Mouse (Mus musculus) hindbrain, embryonic 10.5 days (tissue): ENCODE measurements at regions not wholly inside any gene's neighbourhood (a gene's known extent, or its start where the extent isn't known, plus 50 kb on each side); places are given as distances from the start of the nearest gene placed in this dataset.

ENCODE experiments used
- DNase-seq: peaks from one replicate; pipeline ENCODE4 v3.0.0-alpha.2; 2017; ENCODE audit warnings: low spot score
- H3K27ac ChIP-seq: fragments of 300-500 bp; sonication (generic); 2 replicates; pipeline ENCODE4 v1.5.1; 2016; ENCODE audit warnings: mild to moderate bottlenecking, moderate library complexity
- H3K27me3 ChIP-seq: fragments of 300-500 bp; sonication (generic); 2 replicates; pipeline ENCODE4 v1.6.1; 2016; ENCODE audit warnings: mild to moderate bottlenecking; ENCODE audit not compliant: poor library complexity, insufficient read depth, severe bottlenecking
- H3K36me3 ChIP-seq: fragments of 300-500 bp; sonication (generic); 2 replicates; pipeline ENCODE4 v1.6.1; 2016; ENCODE audit warnings: mild to moderate bottlenecking, moderate library complexity
- H3K4me1 ChIP-seq: fragments of 300-500 bp; sonication (generic); replicated peaks from 2 replicates; pipeline ENCODE4 v1.6.1; 2016; ENCODE audit warnings: mild to moderate bottlenecking
- H3K4me3 ChIP-seq: fragments of 300-500 bp; sonication (generic); 2 replicates; pipeline ENCODE4 v1.5.1; 2016; ENCODE audit warnings: mild to moderate bottlenecking, moderate library complexity
- H3K9me3 ChIP-seq: fragments of 300-500 bp; sonication (generic); 2 replicates; pipeline ENCODE4 v1.6.1; 2016; ENCODE audit warnings: mild to moderate bottlenecking, moderate library complexity
- WGBS: fragments of 180-500 bp; shearing (Covaris S2); methylation state at CpG from one replicate; pipeline ENCODE4 v1.1.7; 2016; 5-methylcytosine and 5-hydroxymethylcytosine counted together

- Histone ChIP-seq H3K4me1 (no peaks in the 10 kb centered on the region), H3K27ac (no peak overlapping the region), H3K36me3 (no peaks in the 10 kb centered on the region), H3K27me3 (no peaks in the 10 kb centered on the region), H3K4me3 (no peak overlapping the region), H3K9me3 (peaks cover 5% of the 10 kb centered on the region; the same call in 1 of the 2 replicates)
- 93% methylated on average over 3 of the region's 3 CpGs for WGBS
- DNase-seq = no peak
Measured at GRCm38 (mm10) chr10:22993158-22993557, 173.2 kb upstream of the Tcf21 start.

DNA sequence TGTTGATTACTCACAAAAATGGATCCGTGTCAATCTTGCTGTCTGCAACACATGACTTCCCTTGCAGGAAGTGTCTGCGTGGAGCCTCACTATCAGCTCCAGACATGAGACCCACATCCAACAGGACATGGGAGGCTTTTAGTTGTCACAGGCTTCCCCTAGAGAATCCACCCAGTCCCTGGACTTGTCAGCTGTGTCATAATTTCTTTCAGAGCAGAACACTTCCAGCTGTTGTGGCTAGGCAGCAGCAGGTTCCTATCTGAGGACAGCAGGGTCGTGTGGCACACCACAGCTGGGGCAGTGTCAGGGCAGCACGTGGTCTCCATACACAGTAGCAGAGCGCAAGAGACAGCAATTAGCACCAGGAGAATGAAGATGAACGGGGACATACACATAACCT lies 161.8 kb upstream of the Tcf21 start:
- no peaks in the 10 kb centered on the region for H3K4me1 ChIP-seq
- H3K27ac ChIP-seq = no peak overlapping the region
- H3K9me3 ChIP-seq = no peaks in the 10 kb centered on the region
- 80% methylated on average over 6 of the region's 6 CpGs for WGBS
- H3K36me3 ChIP-seq = no peaks in the 10 kb centered on the region
- no peaks in the 10 kb centered on the region for H3K27me3 ChIP-seq
- H3K4me3 ChIP-seq = no peak overlapping the region
- no peak for DNase-seq

- H3K4me1 ChIP-seq = no peaks in the 10 kb centered on the region
- H3K4me3 ChIP-seq = no peak overlapping the region
- no peak for DNase-seq
- WGBS = 91% methylated on average over 7 of the region's 7 CpGs
- no peaks in the 10 kb centered on the region for H3K27me3 ChIP-seq
- H3K27ac ChIP-seq = no peak overlapping the region
- no peaks in the 10 kb centered on the region for H3K36me3 ChIP-seq
- H3K9me3 ChIP-seq = no peaks in the 10 kb centered on the region
Measured at GRCm38 (mm10) chr10:22978442-22978841, 158.5 kb upstream of the Tcf21 start.

- 89% methylated on average over 7 of the region's 7 CpGs for WGBS
- Histone ChIP-seq H3K27me3 (no peaks in the 10 kb centered on the region), H3K27ac (no peak overlapping the region), H3K36me3 (no peaks in the 10 kb centered on the region), H3K4me1 (no peaks in the 10 kb centered on the region), H3K9me3 (no peaks in the 10 kb centered on the region), H3K4me3 (no peak overlapping the region)
- no peak for DNase-seq
Measured at GRCm38 (mm10) chr10:22956956-22957355, 137.0 kb upstream of the Tcf21 start.

- H3K4me3 ChIP-seq = no peak overlapping the region
- H3K36me3 ChIP-seq = no peaks in the 10 kb centered on the region
- 88% methylated on average over 6 of the region's 6 CpGs for WGBS
- no peaks in the 10 kb centered on the region for H3K27me3 ChIP-seq
- H3K27ac ChIP-seq = no peak overlapping the region
- DNase-seq = no peak
- no peaks in the 10 kb centered on the region for H3K9me3 ChIP-seq
- no peaks in the 10 kb centered on the region for H3K4me1 ChIP-seq
Measured at GRCm38 (mm10) chr10:22953283-22953682, 133.3 kb upstream of the Tcf21 start.

- 95% methylated on average over 1 of the region's 1 CpGs for WGBS
- no peaks in the 10 kb centered on the region for H3K36me3 ChIP-seq
- H3K4me3 ChIP-seq = no peak overlapping the region
- no peak overlapping the region for H3K27ac ChIP-seq
- no peak for DNase-seq
- H3K4me1 ChIP-seq = no peaks in the 10 kb centered on the region
- H3K9me3 ChIP-seq = no peaks in the 10 kb centered on the region
- H3K27me3 ChIP-seq = no peaks in the 10 kb centered on the region
Measured at GRCm38 (mm10) chr10:22944247-22944646, 124.3 kb upstream of the Tcf21 start.

- Histone ChIP-seq H3K27me3 (no peaks in the 10 kb centered on the region), H3K9me3 (no peaks in the 10 kb centered on the region), H3K4me3 (no peak overlapping the region), H3K4me1 (no peaks in the 10 kb centered on the region), H3K27ac (no peak overlapping the region), H3K36me3 (no peaks in the 10 kb centered on the region)
- WGBS = 86% methylated on average over 8 of the region's 8 CpGs
- DNase-seq = no peak
Measured at GRCm38 (mm10) chr10:22927977-22928376, 108.0 kb upstream of the Tcf21 start.

- WGBS = 66% methylated on average over 5 of the region's 5 CpGs
- H3K36me3 ChIP-seq = no peaks in the 10 kb centered on the region
- H3K27me3 ChIP-seq = no peaks in the 10 kb centered on the region
- no peaks in the 10 kb centered on the region for H3K9me3 ChIP-seq
- H3K4me3 ChIP-seq = no peak overlapping the region
- H3K4me1 ChIP-seq = no peaks in the 10 kb centered on the region
- DNase-seq = no peak
- H3K27ac ChIP-seq = no peak overlapping the region
Measured at GRCm38 (mm10) chr10:22926099-22926498, 106.1 kb upstream of the Tcf21 start.

GRCm38 (mm10) chr10:22921035-22921965 lies 101.3 kb upstream of the Tcf21 start:
- 82% methylated on average over 11 of the region's 11 CpGs for WGBS
- DNase-seq = no peak
- no peaks in the 10 kb centered on the region for H3K4me1 ChIP-seq

GRCm38 (mm10) chr10:22919869-22920268 lies 99.9 kb upstream of the Tcf21 start:
- H3K4me3 ChIP-seq = no peak overlapping the region
- no peaks in the 10 kb centered on the region for H3K4me1 ChIP-seq
- H3K36me3 ChIP-seq = no peaks in the 10 kb centered on the region
- H3K27ac ChIP-seq = no peak overlapping the region
- WGBS = 84% methylated on average over 1 of the region's 1 CpGs
- DNase-seq = no peak
- H3K27me3 ChIP-seq = no peaks in the 10 kb centered on the region
- H3K9me3 ChIP-seq = no peaks in the 10 kb centered on the region

More at GRCm38 (mm10) chr10:22921035-22921965, 101.3 kb upstream of the Tcf21 start:
- Histone ChIP-seq H3K27ac (no peak overlapping the region), H3K9me3 (no peaks in the 10 kb centered on the region), H3K36me3 (no peaks in the 10 kb centered on the region), H3K27me3 (no peaks in the 10 kb centered on the region), H3K4me3 (no peak overlapping the region)

- Histone ChIP-seq H3K27ac (no peak overlapping the region), H3K4me3 (no peak overlapping the region), H3K27me3 (no peaks in the 10 kb centered on the region), H3K36me3 (no peaks in the 10 kb centered on the region), H3K4me1 (no peaks in the 10 kb centered on the region), H3K9me3 (no peaks in the 10 kb centered on the region)
- DNase-seq = no peak
- 97% methylated on average over 1 of the region's 1 CpGs for WGBS
Measured at GRCm38 (mm10) chr10:22917797-22918196, 97.8 kb upstream of the Tcf21 start.

- Histone ChIP-seq H3K4me1 (no peaks in the 10 kb centered on the region), H3K27ac (no peak overlapping the region), H3K27me3 (no peaks in the 10 kb centered on the region), H3K9me3 (no peaks in the 10 kb centered on the region), H3K4me3 (no peak overlapping the region), H3K36me3 (no peaks in the 10 kb centered on the region)
- WGBS = 80% methylated on average over 6 of the region's 6 CpGs
- DNase-seq = no peak
Measured at GRCm38 (mm10) chr10:22915785-22916514, 96.0 kb upstream of the Tcf21 start.

GRCm38 (mm10) chr10:22913112-22913511 lies 93.1 kb upstream of the Tcf21 start:
- 92% methylated on average over 1 of the region's 1 CpGs for WGBS
- H3K4me3 ChIP-seq = no peak overlapping the region
- no peak overlapping the region for H3K27ac ChIP-seq
- no peaks in the 10 kb centered on the region for H3K9me3 ChIP-seq
- DNase-seq = no peak
- no peaks in the 10 kb centered on the region for H3K4me1 ChIP-seq
- H3K27me3 ChIP-seq = no peaks in the 10 kb centered on the region
- H3K36me3 ChIP-seq = no peaks in the 10 kb centered on the region
